Mouse (Mus musculus) adrenal gland, adult 18-20 months (tissue): ENCODE data around the gene Spryd3. TPM values are rescaled to one million over a fixed set of nuclear protein-coding genes. Genes with fewer than 3 reads are reported as not detected.

ENCODE experiments used
- DNase-seq, 2 experiments: peaks; one replicate each; pipeline ENCODE4 v3.0.0; 2021 to 2022; ENCODE audit warnings: low spot score in 2 of 2
- total RNA-seq, 2 experiments: library from RNA; stranded (reverse); gene quantifications; 1 replicate in 1 of 2; 2 replicates in 1 of 2; pipeline ENCODE4 v1.2.3; 2021

Spryd3 gene
- total RNA-seq, 2 experiments from 2014 or later, result 33.0 to 36.9 TPM

DNA sequence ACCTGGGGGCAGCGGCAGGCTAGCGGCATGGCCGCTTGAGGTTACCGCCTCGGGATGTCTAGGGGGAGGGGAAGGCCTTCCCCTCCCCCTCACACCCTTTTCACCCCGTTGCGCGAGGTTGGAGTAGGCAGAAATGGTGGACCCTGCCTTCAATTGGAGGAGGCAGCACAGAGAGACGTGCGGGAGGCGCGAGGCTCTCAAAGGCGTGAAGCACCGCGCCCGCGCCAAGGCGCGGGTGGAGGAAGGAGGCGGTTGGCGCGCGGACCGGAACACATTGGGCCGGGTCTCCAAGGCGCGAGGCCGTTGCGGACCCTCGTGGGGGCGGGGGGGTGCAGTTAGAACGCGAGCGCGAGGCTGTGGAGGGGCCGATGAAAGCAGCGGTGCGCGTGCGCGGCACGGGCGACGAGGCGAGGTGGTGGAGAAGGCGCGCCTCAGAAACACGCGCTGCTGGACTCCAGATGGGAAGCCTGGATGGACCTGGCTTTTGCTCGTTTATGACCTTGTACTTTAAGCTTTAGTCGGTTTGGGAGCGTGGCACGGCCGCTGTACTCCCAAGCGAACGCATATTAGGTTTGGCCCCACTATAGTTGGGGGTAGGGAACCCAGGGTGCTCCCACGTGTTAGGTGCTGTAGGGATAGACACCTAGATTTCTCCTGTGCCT is 61.8 kb downstream of the Spryd3 start:
- peak; percentile 62 to 72 for DNase-seq

DNA sequence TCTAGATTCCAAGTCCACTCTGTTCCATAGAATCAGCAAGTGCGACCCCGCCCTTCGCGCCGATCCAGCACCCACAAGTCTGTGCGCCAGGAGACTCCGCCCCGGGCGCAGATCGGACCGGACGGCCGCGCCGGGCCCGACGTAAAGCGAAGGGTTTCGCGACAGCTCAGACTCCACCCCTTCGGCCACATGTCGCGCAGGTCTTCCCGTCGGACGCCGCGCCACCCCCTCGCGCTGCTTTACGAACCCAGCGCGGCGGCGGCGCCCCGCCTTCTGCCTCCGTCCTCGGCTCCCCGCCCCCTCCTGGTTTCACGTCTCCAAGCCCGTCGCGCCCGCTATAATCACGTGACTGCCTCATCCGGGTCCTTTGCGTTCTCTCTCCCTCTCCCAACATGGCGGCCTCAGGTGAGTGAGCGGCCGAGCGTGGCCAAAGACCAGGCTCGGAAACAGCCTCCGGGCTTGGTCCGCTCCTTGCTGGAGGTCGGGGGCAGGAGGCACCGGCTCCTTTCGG is 62.4 kb downstream of the Spryd3 start, which contains the start of gene Eif4b:
Eif4b (plus strand) TSS at position 215 of the 511 bp plus-strand sequence.
- peak; percentile 96 for DNase-seq

DNA sequence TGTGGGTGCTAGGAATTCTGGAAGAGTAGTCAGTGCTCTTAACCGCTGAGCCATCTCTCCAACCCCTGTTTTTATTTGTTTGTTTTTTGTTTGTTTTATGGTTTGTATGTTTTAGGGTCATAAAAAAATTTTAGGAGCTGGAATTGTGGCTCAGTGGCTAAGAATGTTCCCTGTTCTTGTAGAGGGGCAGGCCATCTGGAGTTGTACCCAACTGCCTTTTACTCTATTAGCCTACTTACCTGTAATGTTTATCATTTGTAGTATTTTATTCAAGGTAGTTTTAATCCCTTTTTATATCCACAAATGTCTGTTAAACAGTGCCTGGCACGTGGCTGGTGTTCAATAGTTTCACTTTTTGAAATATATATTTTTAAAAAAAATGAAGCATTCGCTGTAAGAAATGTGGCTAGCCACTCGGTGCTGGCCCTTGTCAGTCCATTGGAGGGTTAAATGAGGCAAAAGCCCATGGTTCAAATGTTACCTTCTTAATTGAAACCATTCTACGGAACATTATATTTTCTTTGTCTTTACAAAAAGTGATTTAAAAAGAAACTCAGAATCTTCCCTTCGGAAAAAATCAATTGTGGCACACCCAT is 63.0 kb downstream of the Spryd3 start:
- DNase-seq, result no peak

DNA sequence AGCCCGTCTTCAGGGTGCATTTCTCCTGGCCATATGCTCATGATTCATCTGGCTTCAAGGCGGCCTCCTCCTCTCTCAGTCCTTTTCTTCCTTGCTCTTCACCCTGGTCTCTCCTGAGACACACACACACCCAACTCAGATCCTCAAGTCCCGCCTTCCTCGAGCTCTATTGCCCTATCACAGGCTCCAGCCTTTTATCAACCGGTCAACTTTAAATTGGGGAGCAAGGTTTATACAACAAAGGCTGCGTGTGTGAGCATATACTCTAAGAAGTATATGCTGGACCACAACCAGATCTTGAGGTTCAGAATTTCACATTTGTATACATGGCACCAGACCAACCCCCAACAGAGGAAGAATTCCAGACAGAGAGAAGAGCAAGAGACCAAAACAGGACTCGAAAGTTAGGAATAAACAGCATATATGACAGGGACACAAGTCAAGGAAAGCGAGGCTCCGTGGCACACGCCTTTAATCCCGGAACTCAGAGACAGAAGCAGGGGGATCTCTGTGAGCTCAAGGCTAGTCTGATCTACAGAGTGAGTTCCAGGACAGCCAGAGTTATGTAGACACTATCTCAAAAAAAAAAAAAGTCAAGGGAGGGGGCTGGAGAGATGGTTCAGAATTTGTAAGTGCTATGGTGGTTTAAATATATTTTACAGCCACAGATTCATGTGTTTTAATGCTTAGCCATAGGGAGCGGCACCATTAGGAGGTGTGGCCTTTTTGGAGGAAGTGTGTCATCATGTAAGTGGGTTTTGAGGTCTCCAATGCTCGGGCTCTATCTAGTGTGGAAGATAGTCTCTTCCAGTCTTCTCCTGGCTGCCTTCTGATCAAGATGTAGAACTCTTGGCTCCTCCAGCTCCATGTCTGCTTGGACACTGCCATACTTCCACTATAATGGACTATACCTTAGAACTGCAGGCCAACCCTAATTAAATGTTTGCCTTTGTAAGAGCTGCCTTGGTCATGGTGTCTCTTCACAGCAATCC is 65.3 kb downstream of the Spryd3 start:
- no peak for DNase-seq

Other genes starting within 250 kb of the Spryd3 start
- gene Krt76, start 243.3 kb downstream of the Spryd3 start, total RNA-seq, result under 1 TPM in 1 of 2 experiments, not detected in 1; 0.13 TPM
- gene Krt4, start 211.5 kb downstream of the Spryd3 start, total RNA-seq, result not detected
- gene Krt79, start 195.9 kb downstream of the Spryd3 start, total RNA-seq, result 1 to 10 TPM in 1 of 2 experiments, under 1 TPM in 1; 0.73 to 3.6 TPM
- gene Krt78, start 181.9 kb downstream of the Spryd3 start, total RNA-seq, result not detected
- gene Krt8, start 131.8 kb downstream of the Spryd3 start, total RNA-seq, result 1 to 10 TPM in 1 of 2 experiments, under 1 TPM in 1; 0.70 to 1.1 TPM
- 1 to 10 TPM; 1.0 to 1.3 TPM for gene Krt18, start 108.1 kb downstream of the Spryd3 start, total RNA-seq
- gene Eif4b, start 62.5 kb downstream of the Spryd3 start, total RNA-seq, result 100 to 1,000 TPM; 197 to 252 TPM
- gene Tns2, start 35.8 kb downstream of the Spryd3 start, total RNA-seq, result 10 to 100 TPM; 76.9 to 89.5 TPM
- gene Igfbp6, start 8.1 kb upstream of the Spryd3 start, total RNA-seq, result 10 to 100 TPM; 45.1 to 66.2 TPM
- gene Soat2, start 14.3 kb upstream of the Spryd3 start, total RNA-seq, result under 1 TPM; 0.26 to 0.56 TPM
- gene Zfp740, start 67.0 kb upstream of the Spryd3 start, total RNA-seq, result 10 to 100 TPM; 49.8 to 65.0 TPM
- gene Csad, start 68.5 kb upstream of the Spryd3 start, total RNA-seq, result 100 to 1,000 TPM in 1 of 2 experiments, 10 to 100 TPM in 1; 81.7 to 106 TPM
- 1 to 10 TPM; 4.1 to 7.4 TPM for gene Itgb7, start 95.7 kb upstream of the Spryd3 start, total RNA-seq
- 10 to 100 TPM; 21.7 to 27.2 TPM for gene Rarg, start 121.3 kb upstream of the Spryd3 start, total RNA-seq
- gene Gm9918, start 134.3 kb upstream of the Spryd3 start, total RNA-seq, result under 1 TPM in 1 of 2 experiments, not detected in 1; 0.13 TPM
- gene Mfsd5, start 143.2 kb upstream of the Spryd3 start, total RNA-seq, result 10 to 100 TPM; 32.6 to 35.2 TPM
- 1 to 10 TPM; 1.3 to 1.9 TPM for gene Espl1, start 160.0 kb upstream of the Spryd3 start, total RNA-seq
- gene Pfdn5, start 189.9 kb upstream of the Spryd3 start, total RNA-seq, result 100 to 1,000 TPM; 443 to 458 TPM
- 10 to 100 TPM; 48.9 to 54.7 TPM for gene Myg1, start 195.5 kb upstream of the Spryd3 start, total RNA-seq
- 10 to 100 TPM; 12.0 to 14.7 TPM for gene Aaas, start 214.5 kb upstream of the Spryd3 start, total RNA-seq
- gene Sp7, start 230.9 kb upstream of the Spryd3 start, total RNA-seq, result under 1 TPM in 1 of 2 experiments, not detected in 1; 0.10 TPM